Comparison of ENCODE assay signal across 9 mouse cellular contexts in the genomic region with DNA sequence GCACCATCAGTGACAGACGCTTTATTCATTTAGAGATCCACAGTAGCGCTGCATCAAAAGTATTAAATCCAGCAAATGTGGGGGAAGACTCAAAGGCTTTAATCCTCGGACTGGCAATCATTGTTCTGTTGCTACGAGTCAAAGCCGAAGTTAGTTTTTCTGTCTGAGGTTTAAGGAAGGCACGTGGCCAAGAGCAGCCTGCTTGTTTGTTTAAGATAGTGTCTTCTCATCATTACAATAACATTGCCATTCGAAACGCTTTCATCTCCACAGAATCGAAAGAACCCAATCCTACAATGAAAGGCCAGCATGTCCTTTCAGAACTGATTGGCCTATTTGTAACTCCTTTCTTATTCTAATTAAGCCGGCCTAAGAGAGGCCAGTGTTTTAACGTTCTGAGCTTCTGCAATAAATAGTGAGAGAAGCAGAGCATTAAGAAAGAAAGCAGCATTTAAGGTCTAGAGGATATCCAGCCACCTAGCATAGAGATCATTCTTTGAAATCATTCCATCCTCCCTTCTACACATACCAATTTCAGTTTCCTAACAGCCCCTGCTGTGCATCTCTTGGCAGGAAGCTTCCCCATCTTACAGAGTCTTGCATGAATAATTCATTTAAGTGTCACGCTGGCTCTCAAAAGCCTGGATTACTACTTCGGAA.
A peak's percentile ranks its signal among the peaks of the same experiment; 100 is the strongest.
DNase-seq lines count a peak whose midpoint lies in the region; ATAC-seq and TF ChIP-seq lines count a peak whose summit lies in the region.
"Had no signal": no experiment of that assay in that cellular context is flagged by ENCODE, and none has a peak within 500 bp of the region (broad histone marks: within the 10 kb centered on the region; RNA-seq: fewer than 3 reads in every experiment).

No protein-coding gene starts in this region.

- no peak overlapping the region for H3K9ac ChIP-seq in intestine, embryonic 15.5 days
- H3K9ac ChIP-seq in intestine, postnatal 0 days (ENCODE audit: low read depth, low read length): no peak overlapping the region

- ATAC-seq in intestine, embryonic 15.5 days: no peak
- no peak for ATAC-seq in intestine, postnatal 0 days
- no peak for ATAC-seq in megakaryocyte, adult 5-6 weeks (ENCODE audit: poor library complexity, severe bottlenecking)

- H3K4me1 ChIP-seq in intestine, embryonic 15.5 days (replicated peaks): 0 out of 2 replicates have a peak, but pooled peaks cover 3% of the 10 kb centered on the region
- no peaks in the 10 kb centered on the region for H3K4me1 ChIP-seq in intestine, postnatal 0 days (replicated peaks; ENCODE audit: control insufficient read depth, insufficient read depth, low read length)
- H3K4me1 ChIP-seq: megakaryocyte, embryonic 14.5 days had no signal

- no peaks in the 10 kb centered on the region for H3K36me3 ChIP-seq in intestine, embryonic 15.5 days
- H3K36me3 ChIP-seq in intestine, postnatal 0 days (ENCODE audit: control insufficient read depth, insufficient read depth): no peaks in the 10 kb centered on the region

- no peak overlapping the region for H3K27ac ChIP-seq in intestine, embryonic 15.5 days
- no peak overlapping the region for H3K27ac ChIP-seq in intestine, postnatal 0 days (ENCODE audit: low read depth, low read length)

- peak overlapping the region; percentile 24 for H3K4me2 ChIP-seq in intestine, embryonic 15.5 days (replicated peaks)
- H3K4me2 ChIP-seq in intestine, postnatal 0 days (replicated peaks; ENCODE audit: low read depth): no peak overlapping the region

- no peaks in the 10 kb centered on the region for H3K9me3 ChIP-seq in intestine, embryonic 15.5 days
- no peaks in the 10 kb centered on the region for H3K9me3 ChIP-seq in intestine, postnatal 0 days (ENCODE audit: control insufficient read depth)
- H3K9me3 ChIP-seq: megakaryocyte, embryonic 14.5 days had no signal

- H3K27me3 ChIP-seq in intestine, embryonic 15.5 days (replicated peaks): no peaks in the 10 kb centered on the region
- H3K27me3 ChIP-seq in intestine, postnatal 0 days (replicated peaks; ENCODE audit: control insufficient read depth, insufficient read depth, low read length): no peaks in the 10 kb centered on the region

- TF ChIP-seq CTCF in intestine, postnatal 0 days (IDR thresholded peaks at IDR 0.05; ENCODE audit: low read depth): no peak

- no peak overlapping the region for H3K4me3 ChIP-seq in intestine, embryonic 15.5 days (replicated peaks)
- no peak overlapping the region for H3K4me3 ChIP-seq in intestine, postnatal 0 days (ENCODE audit: low read depth, low read length)
- H3K4me3 ChIP-seq: megakaryocyte, embryonic 14.5 days had no signal

- DNase-seq in Muller cell, postnatal 12 days (ENCODE audit: inconsistent ontology term): peak; percentile 51
- peak; percentile 35 for DNase-seq in embryo, embryonic 11 days
- peak; percentile 37 for DNase-seq in layer of hippocampus, adult 9-11 months
- no peak for DNase-seq in urinary bladder, postnatal 25 days (ENCODE audit: low spot score)
- no peak for DNase-seq in kidney, adult 11 months

- WGBS in intestine, embryonic 15.5 days: 4% methylated on average over 13 of the region's 13 CpGs
- 4% methylated on average over 13 of the region's 13 CpGs for WGBS in intestine, postnatal 0 days

Comparison
In these comparisons a context has a peak if more than half of its experiments do, and no peak if none do; other contexts are left out.
1. DNase-seq: peak in Muller cell, postnatal 12 days (single experiment), embryo, embryonic 11 days (single experiment) and layer of hippocampus, adult 9-11 months (single experiment); none in urinary bladder, postnatal 25 days (single experiment) and kidney, adult 11 months (single experiment).